Mouse (Mus musculus) G1E (cell line): ENCODE results near the gene Gm42906. TPM values are rescaled to one million over a fixed set of nuclear protein-coding genes. Genes with fewer than 3 reads are reported as not detected.

Experiments
- ATAC-seq: 2 replicates; pipeline ENCODE4 v1.8.0; 2016; ENCODE audit warnings: mild to moderate bottlenecking; ENCODE audit not compliant: insufficient number of reproducible peaks, poor library complexity, low FRiP score, severe bottlenecking; ENCODE audit errors: extremely low read depth
- DNase-seq: peaks from one replicate; pipeline ENCODE4 v3.0.0; 2012; ENCODE audit warnings: low spot score
- H3K27me3 ChIP-seq: 2 replicates; pipeline ENCODE4 v1.6.1; 2012; ENCODE audit warnings: mild to moderate bottlenecking, low read length, inconsistent platforms; ENCODE audit not compliant: insufficient read depth
- H3K36me3 ChIP-seq: replicated peaks from 2 replicates; pipeline ENCODE3; 2012; ENCODE audit warnings: mild to moderate bottlenecking, inconsistent platforms
- H3K4me1 ChIP-seq: 2 replicates; pipeline ENCODE4 v1.6.1; 2012; ENCODE audit warnings: low read depth, low read length, inconsistent platforms, mixed read lengths; ENCODE audit not compliant: insufficient read depth
- H3K4me3 ChIP-seq: 2 replicates; pipeline ENCODE4 v1.5.1; 2012; ENCODE audit warnings: low read depth, mild to moderate bottlenecking, inconsistent platforms, low read length, moderate library complexity, mixed read lengths
- H3K9me3 ChIP-seq: replicated peaks from 2 replicates; pipeline ENCODE4 v1.6.1; 2012; ENCODE audit warnings: inconsistent platforms
- CTCF ChIP-seq: IDR thresholded peaks from 2 replicates; pipeline ENCODE4 v1.5.1; 2012; ENCODE audit warnings: low read depth, low read length, inconsistent platforms, mixed read lengths
- GATA1 ChIP-seq: IDR thresholded peaks from 2 replicates; pipeline ENCODE4 v1.6.1; 2012; ENCODE audit warnings: borderline replicate concordance, low read length, inconsistent platforms, mixed read lengths
- GATA2 ChIP-seq: IDR thresholded peaks from 2 replicates; pipeline ENCODE4 v1.6.1; 2012; ENCODE audit warnings: low read depth, low read length, inconsistent platforms, borderline replicate concordance
- POLR2AphosphoS5 ChIP-seq: IDR thresholded peaks from 2 replicates; pipeline ENCODE4 v1.6.1; 2012; ENCODE audit warnings: low read depth, low read length, inconsistent platforms; ENCODE audit not compliant: insufficient replicate concordance
- TAL1 ChIP-seq: conservative IDR thresholded peaks from 2 replicates; pipeline ENCODE4 v1.6.1; 2012; ENCODE audit warnings: low read depth, low read length, inconsistent platforms, mixed read lengths
- polyA plus RNA-seq: library from polyadenylated mRNA; stranded (reverse); fragments of >175 nt; gene quantifications from 2 replicates; pipeline ENCODE4 v1.2.3, GENCODE M21; 2012
- total RNA-seq, 2 experiments: library from RNA; stranded (forward) in 1 of 2; stranded (reverse) in 1 of 2; fragments of 200-1000 nt in 1 of 2; fragments of >200 nt in 1 of 2; fragmentation: Nextera tagmentation in 1 of 2; gene quantifications; 2 replicates each; pipeline ENCODE4 v1.2.3; 2014 to 2017

The Gm42906 gene
- total and polyA plus RNA-seq, 3 experiments, result not detected

DNA sequence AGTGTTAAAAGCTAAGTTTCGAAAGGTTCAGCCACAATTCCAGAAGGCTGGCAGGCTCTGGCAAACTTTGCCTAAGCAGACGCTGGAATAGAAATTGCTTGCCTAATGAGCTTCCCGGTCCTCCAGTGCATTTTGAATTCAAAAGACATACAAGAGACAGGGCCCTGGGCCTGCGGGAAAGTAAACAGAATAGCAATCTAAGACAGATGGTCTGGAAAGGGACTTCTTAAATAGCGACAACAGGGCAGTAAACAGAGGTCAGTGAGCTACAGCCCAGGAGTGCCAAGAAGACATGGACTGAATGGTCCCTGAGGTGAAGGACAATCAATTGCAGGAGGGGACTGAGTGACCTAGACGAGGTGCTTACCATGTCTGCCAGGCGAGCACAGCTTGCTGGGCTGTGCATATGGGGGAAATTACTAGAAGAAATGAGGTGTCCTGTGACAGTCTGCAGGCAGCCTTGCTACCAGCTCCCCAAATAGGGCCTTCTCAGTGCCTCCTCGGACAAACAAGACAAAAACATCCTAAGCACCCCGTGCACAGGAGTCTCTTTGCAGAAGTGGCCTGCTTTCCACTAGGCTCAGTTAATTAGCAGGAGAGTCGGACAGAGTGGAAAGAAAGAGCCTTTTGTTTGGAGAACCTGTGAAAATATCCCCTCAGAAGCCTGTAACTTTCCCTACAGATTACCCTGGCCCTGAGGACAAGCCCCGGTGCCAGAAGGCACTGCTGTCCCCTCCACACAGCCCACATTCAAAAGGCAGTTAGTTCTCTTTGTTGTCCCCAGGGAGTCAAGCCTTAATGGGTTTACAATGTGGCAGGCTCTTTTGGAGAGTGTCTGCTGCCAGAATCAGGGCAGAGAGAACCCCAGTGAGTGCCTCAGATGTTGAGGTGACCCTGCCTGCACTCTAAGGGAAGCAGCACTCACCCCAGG lies 285.0 kb downstream of the Gm42906 start:
- no peaks in the 10 kb centered on the region for H3K27me3 ChIP-seq
- TF ChIP-seq GATA1 (no peak), TAL1 (no peak), POLR2AphosphoS5 (no peak), GATA2 (no peak), CTCF (no peak)
- H3K36me3 ChIP-seq, result no peaks in the 10 kb centered on the region
- peaks cover 17% of the 10 kb centered on the region for H3K9me3 ChIP-seq
- H3K4me3 ChIP-seq, result no peak overlapping the region
- no peak for ATAC-seq
- no peaks in the 10 kb centered on the region for H3K4me1 ChIP-seq
- DNase-seq, result no peak

- DNase-seq (no peak), ATAC-seq (no peak)
- no peaks in the 10 kb centered on the region for H3K4me1 ChIP-seq
- TF ChIP-seq GATA1 (no peak), GATA2 (no peak), TAL1 (no peak), CTCF (no peak), POLR2AphosphoS5 (no peak)
- H3K4me3 ChIP-seq, result no peak overlapping the region
- H3K27me3 ChIP-seq, result no peaks in the 10 kb centered on the region
- peaks cover 17% of the 10 kb centered on the region for H3K9me3 ChIP-seq
- no peaks in the 10 kb centered on the region for H3K36me3 ChIP-seq
These were observed 285.7 kb downstream of the Gm42906 start for GRCm38 (mm10) chr5:151142241-151142640.

GRCm38 (mm10) chr5:151137901-151138300 lies 290.1 kb downstream of the Gm42906 start:
- Histone ChIP-seq H3K4me3 (no peak overlapping the region), H3K4me1 (no peaks in the 10 kb centered on the region), H3K9me3 (peaks cover 18% of the 10 kb centered on the region), H3K27me3 (no peaks in the 10 kb centered on the region), H3K36me3 (no peaks in the 10 kb centered on the region)
- DNase-seq, result no peak
- no peak for TF ChIP-seq GATA1
- TF ChIP-seq TAL1, result no peak
- TF ChIP-seq POLR2AphosphoS5, result no peak
- no peak for TF ChIP-seq CTCF
- no peak for TF ChIP-seq GATA2
- ATAC-seq, result no peak

DNA sequence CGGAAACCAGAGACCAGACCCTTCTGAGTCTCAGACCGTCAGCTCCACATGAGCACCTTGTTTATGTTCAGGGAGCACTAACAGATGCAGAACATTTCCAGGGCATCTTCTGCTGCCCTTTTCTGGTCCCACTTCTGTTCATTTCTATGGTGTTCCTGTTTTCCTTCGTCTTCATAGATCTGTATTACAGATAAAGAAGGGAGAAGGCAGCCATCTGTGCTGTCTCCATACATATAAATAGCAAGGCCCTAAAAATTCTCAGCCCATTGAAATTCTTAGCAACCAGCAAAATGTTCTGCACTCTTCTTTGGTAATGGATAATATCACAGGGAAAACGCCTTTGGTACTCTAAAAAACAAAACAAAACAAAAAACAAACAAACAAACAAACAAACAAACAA lies 290.7 kb downstream of the Gm42906 start:
- TF ChIP-seq POLR2AphosphoS5 (no peak), CTCF (no peak), GATA2 (no peak), GATA1 (no peak), TAL1 (no peak)
- Histone ChIP-seq H3K36me3 (no peaks in the 10 kb centered on the region), H3K4me1 (no peaks in the 10 kb centered on the region), H3K9me3 (peaks cover 19% of the 10 kb centered on the region), H3K4me3 (no peak overlapping the region), H3K27me3 (no peaks in the 10 kb centered on the region)
- no peak for DNase-seq
- no peak for ATAC-seq

GRCm38 (mm10) chr5:151135965-151136364 lies 292.0 kb downstream of the Gm42906 start:
- H3K27me3 ChIP-seq, result no peaks in the 10 kb centered on the region
- no peaks in the 10 kb centered on the region for H3K4me1 ChIP-seq
- H3K9me3 ChIP-seq, result peaks cover 19% of the 10 kb centered on the region
- no peak overlapping the region for H3K4me3 ChIP-seq
- no peak for TF ChIP-seq CTCF
- TF ChIP-seq POLR2AphosphoS5, result no peak
- TF ChIP-seq TAL1, result no peak
- TF ChIP-seq GATA2, result no peak
- no peak for TF ChIP-seq GATA1
- no peak for ATAC-seq
- H3K36me3 ChIP-seq, result no peaks in the 10 kb centered on the region
- no peak for DNase-seq

GRCm38 (mm10) chr5:151135078-151135826 lies 292.7 kb downstream of the Gm42906 start:
- Histone ChIP-seq H3K4me1 (no peaks in the 10 kb centered on the region), H3K36me3 (no peaks in the 10 kb centered on the region), H3K27me3 (no peaks in the 10 kb centered on the region), H3K4me3 (no peak overlapping the region), H3K9me3 (peaks cover 18% of the 10 kb centered on the region)
- DNase-seq, result no peak
- no peak for ATAC-seq
- TF ChIP-seq POLR2AphosphoS5 (no peak), GATA2 (no peak), CTCF (no peak), GATA1 (no peak), TAL1 (no peak)
